Mouse (Mus musculus): ENCODE measurements around the gene Rps12. TPM values are rescaled to one million over a fixed set of nuclear protein-coding genes. Genes with fewer than 3 reads are reported as not detected.

The Rps12 gene
- 3,138 TPM for polyA plus RNA-seq (2015; fragmentation: Illumina TruSeq; extraction: RNeasy Lipid Tissue Mini Kit (QIAGEN cat#74804); ENCODE audit: insufficient read depth, low replicate concordance)

GRCm38 (mm10) chr10:23787062-23787821 is at the start of gene Rps12:
Gene Rps12, minus strand, starts transcription at chr10:23787275.

GRCm38 (mm10) chr10:23796551-23797503 is 9.8 kb upstream of the Rps12 start, which contains the start of gene Slc18b1:
Gene Slc18b1, plus strand, starts transcription at chr10:23796986.

Other genes starting within 250 kb of the Rps12 start
- 4.1 TPM for gene Slc18b1, start 9.7 kb upstream of the Rps12 start, polyA plus RNA-seq (2015; fragmentation: Illumina TruSeq; extraction: RNeasy Lipid Tissue Mini Kit (QIAGEN cat#74804); ENCODE audit: insufficient read depth, low replicate concordance)
- gene Vnn3, start 64.2 kb upstream of the Rps12 start, polyA plus RNA-seq (2015; fragmentation: Illumina TruSeq; extraction: RNeasy Lipid Tissue Mini Kit (QIAGEN cat#74804); ENCODE audit: insufficient read depth, low replicate concordance), result 4.2 TPM
- gene Vnn1, start 107.4 kb upstream of the Rps12 start, polyA plus RNA-seq (2015; fragmentation: Illumina TruSeq; extraction: RNeasy Lipid Tissue Mini Kit (QIAGEN cat#74804); ENCODE audit: insufficient read depth, low replicate concordance), result 0.25 TPM
- not detected for gene Taar1, start 133.1 kb upstream of the Rps12 start, polyA plus RNA-seq (2015; fragmentation: Illumina TruSeq; extraction: RNeasy Lipid Tissue Mini Kit (QIAGEN cat#74804); ENCODE audit: insufficient read depth, low replicate concordance)
- gene Taar2, start 151.3 kb upstream of the Rps12 start, polyA plus RNA-seq (2015; fragmentation: Illumina TruSeq; extraction: RNeasy Lipid Tissue Mini Kit (QIAGEN cat#74804); ENCODE audit: insufficient read depth, low replicate concordance), result not detected
- not detected for gene Taar3, start 162.3 kb upstream of the Rps12 start, polyA plus RNA-seq (2015; fragmentation: Illumina TruSeq; extraction: RNeasy Lipid Tissue Mini Kit (QIAGEN cat#74804); ENCODE audit: insufficient read depth, low replicate concordance)
- gene Taar4, start 173.2 kb upstream of the Rps12 start, polyA plus RNA-seq (2015; fragmentation: Illumina TruSeq; extraction: RNeasy Lipid Tissue Mini Kit (QIAGEN cat#74804); ENCODE audit: insufficient read depth, low replicate concordance), result not detected
- gene Taar5, start 183.4 kb upstream of the Rps12 start, polyA plus RNA-seq (2015; fragmentation: Illumina TruSeq; extraction: RNeasy Lipid Tissue Mini Kit (QIAGEN cat#74804); ENCODE audit: insufficient read depth, low replicate concordance), result not detected
- not detected for gene Taar6, start 198.4 kb upstream of the Rps12 start, polyA plus RNA-seq (2015; fragmentation: Illumina TruSeq; extraction: RNeasy Lipid Tissue Mini Kit (QIAGEN cat#74804); ENCODE audit: insufficient read depth, low replicate concordance)
- not detected for gene Taar7a, start 206.2 kb upstream of the Rps12 start, polyA plus RNA-seq (2015; fragmentation: Illumina TruSeq; extraction: RNeasy Lipid Tissue Mini Kit (QIAGEN cat#74804); ENCODE audit: insufficient read depth, low replicate concordance)
- not detected for gene Taar7b, start 212.7 kb upstream of the Rps12 start, polyA plus RNA-seq (2015; fragmentation: Illumina TruSeq; extraction: RNeasy Lipid Tissue Mini Kit (QIAGEN cat#74804); ENCODE audit: insufficient read depth, low replicate concordance)
- not detected for gene Taar7d, start 239.9 kb upstream of the Rps12 start, polyA plus RNA-seq (2015; fragmentation: Illumina TruSeq; extraction: RNeasy Lipid Tissue Mini Kit (QIAGEN cat#74804); ENCODE audit: insufficient read depth, low replicate concordance)